Mouse (Mus musculus) myocyte (in vitro differentiated cells): Measurements from ENCODE around the gene Tbc1d32. TPM values are rescaled to one million over a fixed set of nuclear protein-coding genes. Genes with fewer than 3 reads are reported as not detected.
"Not testable (repeated sequence)": the region's sequence is repeated elsewhere in the genome, so short reads cannot be mapped to it uniquely, and the experiment has no call there.

Source experiments
- H3K27me3 ChIP-seq: one replicate; pipeline ENCODE4 v1.6.1; 2011; ENCODE audit not compliant: control insufficient read depth, insufficient read depth, insufficient read length
- H3K36me3 ChIP-seq: one replicate; pipeline ENCODE4 v1.6.1; 2011; ENCODE audit not compliant: control insufficient read depth, insufficient read depth
- H3K4me2 ChIP-seq: one replicate; pipeline ENCODE4 v1.6.1; 2011; ENCODE audit warnings: low read depth, control low read depth
- H3K4me3 ChIP-seq: one replicate; pipeline ENCODE4 v1.5.1; 2011; ENCODE audit warnings: mild to moderate bottlenecking, control low read depth, moderate library complexity
- H3K79me2 ChIP-seq: one replicate; pipeline ENCODE4 v1.6.1; 2011; ENCODE audit not compliant: control insufficient read depth, insufficient read depth
- H3ac ChIP-seq: one replicate; pipeline ENCODE4 v1.6.1; 2011; ENCODE audit not compliant: control insufficient read depth, insufficient read length
- CEBPB ChIP-seq: IDR thresholded peaks from 2 replicates; pipeline ENCODE4 v1.6.1; 2011; ENCODE audit warnings: mild to moderate bottlenecking, moderate library complexity; ENCODE audit not compliant: poor library complexity, insufficient read depth, severe bottlenecking
- E2F4 ChIP-seq: IDR thresholded peaks from one replicate; pipeline ENCODE4 v1.6.1; 2011; ENCODE audit warnings: mild to moderate bottlenecking, control low read depth, moderate library complexity; ENCODE audit not compliant: insufficient read depth
- MAX ChIP-seq: IDR thresholded peaks from one replicate; pipeline ENCODE4 v1.6.1; 2011; ENCODE audit warnings: low read depth, mild to moderate bottlenecking, control low read depth
- MYOD1 ChIP-seq, 3 experiments: IDR thresholded peaks; one replicate each; pipeline ENCODE4 v1.6.1; 2011; ENCODE audit warnings: control low read depth in 2 of 3, low read depth in 2 of 3, mild to moderate bottlenecking in 2 of 3, moderate library complexity in 1 of 3; ENCODE audit not compliant: insufficient read length in 2 of 3, control insufficient read depth in 1 of 3
- MYOG ChIP-seq, 3 experiments: IDR thresholded peaks; one replicate each; pipeline ENCODE4 v1.6.1; 2011; ENCODE audit warnings: control low read depth in 2 of 3, low read depth in 2 of 3, mild to moderate bottlenecking in 2 of 3; ENCODE audit not compliant: insufficient read length in 2 of 3, control insufficient read depth in 1 of 3, insufficient read depth in 1 of 3
- POLR2A ChIP-seq: IDR thresholded peaks from one replicate; pipeline ENCODE4 v1.6.1; 2011; ENCODE audit warnings: low read depth, mild to moderate bottlenecking, control low read depth, moderate library complexity; ENCODE audit not compliant: insufficient read length
- POLR2AphosphoS2 ChIP-seq: IDR thresholded peaks from one replicate; pipeline ENCODE4 v1.6.1; 2011; ENCODE audit warnings: low read depth, control low read depth; ENCODE audit not compliant: insufficient read length
- REST ChIP-seq: IDR thresholded peaks from one replicate; pipeline ENCODE4 v1.6.1; 2011; ENCODE audit warnings: mild to moderate bottlenecking, control low read depth, moderate library complexity; ENCODE audit not compliant: insufficient read depth, insufficient read length
- SRF ChIP-seq: IDR thresholded peaks from one replicate; pipeline ENCODE4 v1.6.1; 2011; ENCODE audit warnings: low read depth; ENCODE audit not compliant: control insufficient read depth, insufficient read length
- TCF12 ChIP-seq: IDR thresholded peaks from one replicate; pipeline ENCODE4 v1.6.1; 2011; ENCODE audit warnings: mild to moderate bottlenecking, control low read depth; ENCODE audit not compliant: poor library complexity, insufficient read depth, severe bottlenecking
- TCF3 ChIP-seq: IDR thresholded peaks from one replicate; pipeline ENCODE4 v1.6.1; 2011; ENCODE audit warnings: low read depth, control low read depth; ENCODE audit not compliant: insufficient read length
- USF1 ChIP-seq: IDR thresholded peaks from one replicate; pipeline ENCODE4 v1.6.1; 2011; ENCODE audit warnings: low read depth, mild to moderate bottlenecking, control low read depth, moderate library complexity
- polyA plus RNA-seq: library from polyadenylated mRNA; unstranded; fragments of >200 nt; fragmentation: generic; extraction: Trizol; gene quantifications from one replicate; pipeline ENCODE4 v1.2.1, GENCODE M21; 2012; ENCODE audit warnings: missing spikeins

Gene Tbc1d32
- polyA plus RNA-seq, 1 experiment: 1.0 TPM

GRCm38 (mm10) chr10:56181727-56182126 is 46.8 kb downstream of the Tbc1d32 start:
- no peaks in the 10 kb centered on the region for H3K36me3 ChIP-seq
- H3K4me2 ChIP-seq: no peak overlapping the region
- H3K79me2 ChIP-seq: no peaks in the 10 kb centered on the region
- no peak for TF ChIP-seq POLR2AphosphoS2
- TF ChIP-seq USF1: no peak
- no peak for TF ChIP-seq MAX
- TF ChIP-seq REST: no peak
- no peak for TF ChIP-seq SRF
- no peak for TF ChIP-seq MYOG (IDR thresholded peaks at IDR 0.05; ENCODE audit: control insufficient read depth in 1 of 3, insufficient read depth in 1 of 3, insufficient read length in 2 of 3, low read depth in 2 of 3)
- no peak for TF ChIP-seq TCF3
- TF ChIP-seq CEBPB: no peak
- no peak for TF ChIP-seq POLR2A
- TF ChIP-seq E2F4: no peak
- TF ChIP-seq MYOD1 (IDR thresholded peaks at IDR 0.05; ENCODE audit: control insufficient read depth in 1 of 3, insufficient read length in 2 of 3, low read depth in 2 of 3): no peak
- no peak for TF ChIP-seq TCF12
- no peak overlapping the region for H3ac ChIP-seq
- no peak overlapping the region for H3K4me3 ChIP-seq
- no peaks in the 10 kb centered on the region for H3K27me3 ChIP-seq

- TF ChIP-seq TCF12 (no peak), MYOD1 (IDR thresholded peaks at IDR 0.05; ENCODE audit: control insufficient read depth in 1 of 3, insufficient read length in 2 of 3, low read depth in 2 of 3) (no peak), E2F4 (no peak), CEBPB (no peak)
- no peak overlapping the region for H3K4me3 ChIP-seq
- no peaks in the 10 kb centered on the region for H3K79me2 ChIP-seq
- H3K4me2 ChIP-seq: no peak overlapping the region
- H3ac ChIP-seq: no peak overlapping the region
- no peaks in the 10 kb centered on the region for H3K36me3 ChIP-seq
- no peaks in the 10 kb centered on the region for H3K27me3 ChIP-seq
Measured at GRCm38 (mm10) chr10:56173184-56173583, 55.3 kb downstream of the Tbc1d32 start.

GRCm38 (mm10) chr10:56167721-56168120 is 60.8 kb downstream of the Tbc1d32 start:
- not testable (repeated sequence) for H3ac ChIP-seq, H3K4me2 ChIP-seq, H3K36me3 ChIP-seq, H3K79me2 ChIP-seq, H3K27me3 ChIP-seq, H3K4me3 ChIP-seq

- H3K27me3 ChIP-seq: no peaks in the 10 kb centered on the region
- H3K79me2 ChIP-seq: no peaks in the 10 kb centered on the region
- no peaks in the 10 kb centered on the region for H3K36me3 ChIP-seq
- H3ac ChIP-seq: no peak overlapping the region
- no peak overlapping the region for H3K4me2 ChIP-seq
- TF ChIP-seq SRF (no peak), MYOG (IDR thresholded peaks at IDR 0.05; ENCODE audit: control insufficient read depth in 1 of 3, insufficient read depth in 1 of 3, insufficient read length in 2 of 3, low read depth in 2 of 3) (no peak), E2F4 (no peak), MAX (no peak), MYOD1 (IDR thresholded peaks at IDR 0.05; ENCODE audit: control insufficient read depth in 1 of 3, insufficient read length in 2 of 3, low read depth in 2 of 3) (no peak), TCF3 (no peak), POLR2A (no peak), TCF12 (no peak)
- no peak overlapping the region for H3K4me3 ChIP-seq
Measured at GRCm38 (mm10) chr10:56165758-56166157, 62.7 kb downstream of the Tbc1d32 start.

- Histone ChIP-seq H3K36me3 (no peaks in the 10 kb centered on the region), H3ac (no peak overlapping the region), H3K27me3 (no peaks in the 10 kb centered on the region), H3K4me3 (no peak overlapping the region), H3K79me2 (no peaks in the 10 kb centered on the region), H3K4me2 (no peak overlapping the region)
- no peak for TF ChIP-seq REST
- no peak for TF ChIP-seq E2F4
- TF ChIP-seq TCF3: no peak
- no peak for TF ChIP-seq MYOD1 (IDR thresholded peaks at IDR 0.05; ENCODE audit: control insufficient read depth in 1 of 3, insufficient read length in 2 of 3, low read depth in 2 of 3)
- TF ChIP-seq POLR2AphosphoS2: no peak
Measured at GRCm38 (mm10) chr10:56164411-56164810, 64.1 kb downstream of the Tbc1d32 start.

- H3K27me3 ChIP-seq: no peaks in the 10 kb centered on the region
- H3ac ChIP-seq: no peak overlapping the region
- no peaks in the 10 kb centered on the region for H3K79me2 ChIP-seq
- H3K4me3 ChIP-seq: no peak overlapping the region
- H3K4me2 ChIP-seq: no peak overlapping the region
- TF ChIP-seq POLR2AphosphoS2: no peak
- H3K36me3 ChIP-seq: no peaks in the 10 kb centered on the region
Measured at GRCm38 (mm10) chr10:56158748-56159147, 69.7 kb downstream of the Tbc1d32 start.
